Mouse (Mus musculus) heart, adult 2 months (tissue): ENCODE results near the gene Fam155a. TPM values are rescaled to one million over a fixed set of nuclear protein-coding genes. Genes with fewer than 3 reads are reported as not detected.
"Not testable (repeated sequence)": the region's sequence is repeated elsewhere in the genome, so short reads cannot be mapped to it uniquely, and the experiment has no call there.

Experiments
- DNase-seq, 2 experiments: peaks; one replicate each; pipeline ENCODE4 v3.0.0; 2021
- H3K27ac ChIP-seq: fragments of 200-600 bp; 2 replicates; pipeline ENCODE4 v1.8.1; 2022
- H3K27me3 ChIP-seq: fragments of 200-500 bp; 2 replicates; pipeline ENCODE4 v1.6.1; 2012; ENCODE audit warnings: mild to moderate bottlenecking, low read length, inconsistent platforms, mixed read lengths; ENCODE audit not compliant: control insufficient read depth, insufficient read depth
- H3K36me3 ChIP-seq: fragments of 200-500 bp; 2 replicates; pipeline ENCODE4 v1.6.1; 2012; ENCODE audit warnings: low read length, inconsistent platforms; ENCODE audit not compliant: control insufficient read depth, insufficient read depth
- H3K4me1 ChIP-seq: fragments of 200-500 bp; 2 replicates; pipeline ENCODE4 v1.6.1; 2011; ENCODE audit warnings: low read length; ENCODE audit not compliant: control insufficient read depth, insufficient read depth
- H3K4me3 ChIP-seq: fragments of 200-600 bp; 2 replicates; pipeline ENCODE4 v1.8.1; 2022
- H3K79me2 ChIP-seq: fragments of 200-500 bp; replicated peaks from 2 replicates; pipeline ENCODE4 v1.6.1; 2012; ENCODE audit warnings: mild to moderate bottlenecking, inconsistent platforms, low read length, moderate library complexity, mixed read lengths; ENCODE audit not compliant: control insufficient read depth, insufficient read depth
- H3K9ac ChIP-seq: fragments of 200-500 bp; 2 replicates; pipeline ENCODE4 v1.6.1; 2012; ENCODE audit warnings: low read depth, mild to moderate bottlenecking, control low read depth, inconsistent platforms, low read length, mixed read lengths
- CTCF ChIP-seq: fragments of 200-600 bp; IDR thresholded peaks from 2 replicates; pipeline ENCODE4 v1.8.1; 2022; ENCODE audit warnings: antibody characterized with exemption, mild to moderate bottlenecking, moderate library complexity
- EP300 ChIP-seq: fragments of 200-500 bp; IDR thresholded peaks from 2 replicates; pipeline ENCODE4 v1.6.1; 2011; ENCODE audit warnings: low read depth, low read length, control low read depth; ENCODE audit not compliant: insufficient read depth
- POLR2A ChIP-seq: fragments of 200-500 bp; IDR thresholded peaks from 2 replicates; pipeline ENCODE4 v1.6.1; 2011; ENCODE audit warnings: mild to moderate bottlenecking, low read depth, low read length, control low read depth; ENCODE audit not compliant: insufficient read depth
- WGBS: fragments of 180-500 bp; shearing (Covaris S2); methylation state at CpG from one replicate; pipeline ENCODE4 v1.1.7; 2018; 5-methylcytosine and 5-hydroxymethylcytosine counted together
- intact Hi-C: fragments of 180-260 bp; cut with DNase I; formaldehyde crosslinking; loops from one replicate; pipeline ENCODE4 v1.15.1; 2025
- polyA plus RNA-seq: library from polyadenylated mRNA; depleted of rRNA; stranded (reverse); fragments of >200 nt; gene quantifications from 2 replicates; pipeline ENCODE4 v1.2.3, GENCODE M21; 2012
- total RNA-seq, 2 experiments: library from RNA; stranded (reverse); gene quantifications; 2 replicates each; pipeline ENCODE4 v1.2.3; 2021

Gene Fam155a
- total and polyA plus RNA-seq, 3 experiments = 0.08 TPM; not detected in 2

- no peaks in the 10 kb centered on the region for H3K4me1 ChIP-seq
- 44% methylated on average over 4 of the region's 4 CpGs for WGBS
- TF ChIP-seq POLR2A (no peak), EP300 (no peak), CTCF (no peak)
Observed at GRCm38 (mm10) chr8:9402393-9402792, 368.6 kb downstream of the Fam155a start.

DNA sequence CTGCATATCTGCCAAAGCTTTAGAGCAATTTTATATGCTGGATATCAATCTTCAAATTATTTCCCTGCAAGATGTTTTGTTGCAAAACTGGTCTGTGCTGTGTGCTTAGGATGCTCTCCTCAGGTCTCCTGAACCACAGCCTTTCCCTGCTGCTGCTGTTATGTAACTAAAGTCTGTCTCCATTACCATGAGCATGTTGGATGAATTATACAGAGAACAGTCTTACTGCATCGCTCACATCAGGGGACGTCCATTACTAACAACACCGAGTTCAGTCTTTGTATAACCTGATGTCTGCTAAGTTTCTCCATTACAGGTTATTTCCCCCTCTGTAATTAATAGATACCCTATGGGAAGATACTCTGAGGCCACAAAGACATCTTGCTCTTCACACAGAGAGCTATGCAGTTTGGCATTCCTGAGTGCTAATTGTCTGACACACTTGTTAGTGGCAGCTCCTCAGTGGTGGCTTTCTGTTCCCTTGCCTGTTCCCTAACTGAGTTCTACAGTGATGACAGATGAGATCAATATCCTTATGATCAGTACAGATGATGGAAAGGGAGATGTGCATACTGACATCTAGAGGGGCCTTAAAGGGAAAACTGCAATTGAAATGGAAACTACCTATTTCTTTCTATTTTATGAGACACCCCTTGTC, 372.2 kb downstream of the Fam155a start:
- no peak overlapping the region for H3K27ac ChIP-seq
- intact Hi-C loops = no loop called here
- H3K9ac ChIP-seq = no peak overlapping the region
- H3K4me1 ChIP-seq = no peaks in the 10 kb centered on the region
- H3K4me3 ChIP-seq = no peak overlapping the region
- H3K27me3 ChIP-seq = no peaks in the 10 kb centered on the region
- no peaks in the 10 kb centered on the region for H3K36me3 ChIP-seq
- no peak for TF ChIP-seq CTCF
- TF ChIP-seq POLR2A = no peak
- no peak for TF ChIP-seq EP300
- 80% methylated on average over 3 of the region's 3 CpGs for WGBS
- DNase-seq = no peak
- no peaks in the 10 kb centered on the region for H3K79me2 ChIP-seq

More at GRCm38 (mm10) chr8:9402393-9402792, 368.6 kb downstream of the Fam155a start:
- H3K79me2 ChIP-seq = no peaks in the 10 kb centered on the region
- intact Hi-C loops = no loop called here
- H3K4me3 ChIP-seq = no peak overlapping the region
- no peaks in the 10 kb centered on the region for H3K36me3 ChIP-seq
- H3K27ac ChIP-seq = no peak overlapping the region
- no peak overlapping the region for H3K9ac ChIP-seq
- DNase-seq = no peak
- no peaks in the 10 kb centered on the region for H3K27me3 ChIP-seq

GRCm38 (mm10) chr8:9398040-9398439, 372.9 kb downstream of the Fam155a start:
- H3K27me3 ChIP-seq = no peaks in the 10 kb centered on the region
- no peaks in the 10 kb centered on the region for H3K79me2 ChIP-seq
- no peaks in the 10 kb centered on the region for H3K36me3 ChIP-seq
- H3K27ac ChIP-seq = no peak overlapping the region
- TF ChIP-seq POLR2A (no peak), CTCF (no peak), EP300 (no peak)
- WGBS = 60% methylated on average over 6 of the region's 6 CpGs
- H3K4me1 ChIP-seq = no peaks in the 10 kb centered on the region
- intact Hi-C loops = no loop called here
- no peak overlapping the region for H3K4me3 ChIP-seq
- DNase-seq = no peak
- no peak overlapping the region for H3K9ac ChIP-seq

DNA sequence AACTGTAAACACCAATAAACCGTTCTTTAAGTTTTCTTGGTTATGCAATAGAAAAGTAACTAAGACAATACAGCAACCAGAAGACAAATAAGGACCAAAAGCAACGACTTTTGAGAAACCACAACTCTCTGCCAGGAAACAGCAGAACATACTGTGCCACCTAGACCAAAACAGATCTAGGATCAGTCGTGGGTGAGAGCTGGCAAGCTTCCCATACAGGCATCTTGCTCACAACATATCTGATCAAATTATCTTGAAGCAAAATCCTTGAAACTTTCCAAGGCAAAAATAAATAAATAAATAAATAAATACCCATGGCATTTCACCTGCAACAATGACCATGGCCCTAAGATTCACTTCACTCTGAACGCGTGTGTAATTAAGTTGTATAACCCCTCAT, 376.3 kb downstream of the Fam155a start:
- TF ChIP-seq EP300 (no peak), POLR2A (no peak), CTCF (no peak)
- intact Hi-C loops = no loop called here
- Histone ChIP-seq H3K36me3 (no peaks in the 10 kb centered on the region), H3K9ac (no peak overlapping the region), H3K27ac (no peak overlapping the region), H3K79me2 (no peaks in the 10 kb centered on the region), H3K27me3 (no peaks in the 10 kb centered on the region), H3K4me1 (no peaks in the 10 kb centered on the region), H3K4me3 (no peak overlapping the region)
- 73% methylated on average over 5 of the region's 5 CpGs for WGBS
- no peak for DNase-seq

DNA sequence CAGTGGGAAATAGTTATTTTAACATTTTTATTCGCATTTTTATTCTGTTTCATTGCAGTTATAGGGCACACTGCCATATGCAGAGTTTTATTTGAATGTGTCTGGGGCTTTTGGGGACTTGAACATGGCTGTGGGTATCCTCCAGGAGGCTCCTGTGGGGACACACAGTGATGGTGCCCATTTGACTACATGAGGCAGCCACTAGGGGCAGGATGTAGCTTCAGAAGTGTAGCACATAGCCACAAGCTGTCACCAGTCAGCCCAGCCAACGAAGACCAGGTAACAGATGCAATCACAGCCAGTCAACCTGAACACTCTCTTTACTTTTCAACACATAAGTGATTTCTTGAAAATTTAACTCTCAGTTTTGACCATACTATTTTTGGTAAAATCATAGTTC, 377.7 kb downstream of the Fam155a start:
- DNase-seq = no peak
- no peak for TF ChIP-seq POLR2A
- no peak for TF ChIP-seq EP300
- TF ChIP-seq CTCF = no peak
- H3K27ac ChIP-seq = no peak overlapping the region
- intact Hi-C loops = no loop called here
- no peaks in the 10 kb centered on the region for H3K36me3 ChIP-seq
- H3K4me1 ChIP-seq = no peaks in the 10 kb centered on the region
- 41% methylated on average over 2 of the region's 2 CpGs for WGBS
- H3K27me3 ChIP-seq = no peaks in the 10 kb centered on the region
- H3K79me2 ChIP-seq = no peaks in the 10 kb centered on the region
- H3K9ac ChIP-seq = no peak overlapping the region
- H3K4me3 ChIP-seq = no peak overlapping the region

DNA sequence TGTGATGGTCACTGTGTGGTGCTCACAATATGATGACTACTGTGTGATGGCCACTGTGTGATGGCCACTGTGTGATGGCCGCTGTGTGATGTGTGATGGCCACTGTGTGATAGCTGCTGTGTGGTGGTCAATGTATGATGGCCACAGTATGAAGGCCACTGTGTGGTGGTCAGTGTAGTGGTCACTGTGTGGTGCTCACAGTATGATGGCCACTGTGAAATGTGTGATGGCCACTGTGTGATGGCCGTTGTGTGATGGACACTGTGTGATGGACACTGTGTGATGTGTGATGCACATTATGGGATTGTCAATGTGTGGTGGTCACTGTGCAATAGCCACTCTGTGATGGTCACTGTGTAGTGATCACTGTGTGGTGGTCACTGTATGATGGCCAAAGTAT, 380.7 kb downstream of the Fam155a start:
- H3K4me1 ChIP-seq = not testable (repeated sequence)

More for the DNA sequence above, 380.7 kb downstream of the Fam155a start:
- H3K9ac ChIP-seq, H3K4me3 ChIP-seq, H3K27me3 ChIP-seq, H3K79me2 ChIP-seq, H3K36me3 ChIP-seq, H3K27ac ChIP-seq, intact Hi-C loops, DNase-seq: not testable (repeated sequence)
- WGBS = 63% methylated on average over 2 of the region's 2 CpGs
